Mouse (Mus musculus) liver, embryonic 15.5 days (tissue): ENCODE measurements around the gene Rassf2. TPM values are rescaled to one million over a fixed set of nuclear protein-coding genes. Genes with fewer than 3 reads are reported as not detected.
A peak's percentile ranks its signal among the peaks of the same experiment; 100 is the strongest.

Source experiments
- ATAC-seq: fragments of 200-750 bp; cut with Nextera tagmentation; 2 replicates; pipeline ENCODE4 v1.8.0; 2017; ENCODE audit warnings: moderate number of reproducible peaks, mild to moderate bottlenecking, moderate library complexity; ENCODE audit not compliant: insufficient read depth
- H3K27ac ChIP-seq: fragments of 300-500 bp; sonication (generic); replicated peaks from 2 replicates; pipeline ENCODE4 v1.5.1; 2015; ENCODE audit warnings: mild to moderate bottlenecking, inconsistent platforms
- H3K27me3 ChIP-seq: fragments of 300-500 bp; sonication (generic); 2 replicates; pipeline ENCODE4 v1.6.1; 2015; ENCODE audit warnings: mild to moderate bottlenecking, inconsistent platforms
- H3K36me3 ChIP-seq: fragments of 300-500 bp; sonication (generic); replicated peaks from 2 replicates; pipeline ENCODE4 v1.6.1; 2015; ENCODE audit warnings: moderate library complexity, mild to moderate bottlenecking, inconsistent platforms
- H3K4me1 ChIP-seq: fragments of 300-500 bp; sonication (generic); replicated peaks from 2 replicates; pipeline ENCODE4 v1.6.1; 2015; ENCODE audit warnings: inconsistent platforms
- H3K4me2 ChIP-seq: fragments of 300-500 bp; sonication (generic); 2 replicates; pipeline ENCODE4 v1.6.1; 2015; ENCODE audit warnings: moderate library complexity, mild to moderate bottlenecking, inconsistent platforms
- H3K4me3 ChIP-seq: fragments of 300-500 bp; sonication (generic); replicated peaks from 2 replicates; pipeline ENCODE4 v1.5.1; 2015; ENCODE audit warnings: mild to moderate bottlenecking, inconsistent platforms
- H3K9ac ChIP-seq: fragments of 300-500 bp; sonication (generic); 2 replicates; pipeline ENCODE4 v1.6.1; 2015; ENCODE audit warnings: moderate library complexity, mild to moderate bottlenecking, inconsistent platforms
- H3K9me3 ChIP-seq: fragments of 300-500 bp; sonication (generic); replicated peaks from 2 replicates; pipeline ENCODE4 v1.6.1; 2016; ENCODE audit warnings: inconsistent platforms
- WGBS: fragments of 180-500 bp; shearing (Covaris S2); methylation state at CpG from one replicate; pipeline ENCODE4 v1.1.7; 2015; ENCODE audit warnings: mixed read lengths; ENCODE audit not compliant: insufficient replicate concordance; 5-methylcytosine and 5-hydroxymethylcytosine counted together
- polyA plus RNA-seq: library from polyadenylated mRNA; unstranded; fragments of >200 nt; fragmentation: Nextera tagmentation; extraction: Ambion mirVana; gene quantifications from 2 replicates; pipeline ENCODE4 v1.2.1, GENCODE M21; 2015

The Rassf2 gene
- polyA plus RNA-seq, 1 experiment from 2014 or later, result 2.9 TPM

DNA sequence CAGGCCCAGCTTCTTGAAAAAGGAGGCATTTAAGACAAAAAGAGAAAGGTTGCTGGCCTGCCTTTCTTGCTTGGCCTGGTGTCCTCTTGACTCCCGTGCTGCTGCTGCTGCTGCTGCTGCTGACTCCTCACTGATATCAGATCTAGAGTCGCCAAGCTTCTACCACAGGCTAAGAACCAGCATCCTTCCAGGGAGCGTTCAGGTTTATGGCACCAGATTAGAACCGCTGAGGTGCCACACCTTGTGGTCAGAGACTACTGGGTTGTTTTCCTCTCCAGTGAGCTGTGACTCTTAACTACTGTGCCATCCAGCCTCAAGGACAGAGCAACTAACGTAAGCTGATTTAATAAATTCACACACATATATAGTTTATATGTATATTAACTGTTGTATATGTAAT is 21.7 kb upstream of the Rassf2 start:
- H3K9ac ChIP-seq, result no peak overlapping the region
- 27% methylated on average over 5 of the region's 5 CpGs for WGBS
- peaks cover 5% of the 10 kb centered on the region for H3K36me3 ChIP-seq
- no peak; the same call in 1 of the 2 replicates for ATAC-seq
- H3K27me3 ChIP-seq, result no peaks in the 10 kb centered on the region
- no peak overlapping the region for H3K4me3 ChIP-seq
- no peak overlapping the region for H3K27ac ChIP-seq
- H3K9me3 ChIP-seq, result no peaks in the 10 kb centered on the region
- H3K4me2 ChIP-seq, result no peak overlapping the region
- peaks cover 18% of the 10 kb centered on the region; the same call in 1 of the 2 replicates for H3K4me1 ChIP-seq

DNA sequence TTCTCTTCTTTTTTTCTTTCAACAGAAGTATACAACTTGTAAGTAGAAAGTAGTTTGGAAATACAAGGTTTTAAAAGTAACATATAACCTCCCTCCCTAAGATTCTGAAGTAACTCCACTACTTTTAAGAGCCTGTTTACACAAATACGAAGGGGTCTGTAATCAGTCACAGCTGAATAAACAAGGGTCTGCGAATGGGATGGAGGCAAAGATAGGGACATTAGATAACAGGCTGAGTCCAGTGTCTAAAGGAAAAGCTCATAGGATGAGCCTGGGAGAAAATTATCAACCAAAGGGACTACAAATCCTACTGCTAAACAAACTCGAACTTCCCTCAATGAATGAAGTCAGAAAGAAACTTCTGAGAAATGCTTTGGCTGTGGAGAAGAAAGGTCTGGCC is 19.9 kb upstream of the Rassf2 start:
- H3K4me1 ChIP-seq, result peaks cover 18% of the 10 kb centered on the region; the same call in 1 of the 2 replicates
- no peak overlapping the region for H3K4me2 ChIP-seq
- H3K27ac ChIP-seq, result no peak overlapping the region
- no peak overlapping the region for H3K9ac ChIP-seq
- H3K36me3 ChIP-seq, result no peaks in the 10 kb centered on the region
- 33% methylated on average over 3 of the region's 3 CpGs for WGBS
- ATAC-seq, result no peak
- H3K27me3 ChIP-seq, result no peaks in the 10 kb centered on the region
- H3K4me3 ChIP-seq, result no peak overlapping the region
- no peaks in the 10 kb centered on the region for H3K9me3 ChIP-seq

DNA sequence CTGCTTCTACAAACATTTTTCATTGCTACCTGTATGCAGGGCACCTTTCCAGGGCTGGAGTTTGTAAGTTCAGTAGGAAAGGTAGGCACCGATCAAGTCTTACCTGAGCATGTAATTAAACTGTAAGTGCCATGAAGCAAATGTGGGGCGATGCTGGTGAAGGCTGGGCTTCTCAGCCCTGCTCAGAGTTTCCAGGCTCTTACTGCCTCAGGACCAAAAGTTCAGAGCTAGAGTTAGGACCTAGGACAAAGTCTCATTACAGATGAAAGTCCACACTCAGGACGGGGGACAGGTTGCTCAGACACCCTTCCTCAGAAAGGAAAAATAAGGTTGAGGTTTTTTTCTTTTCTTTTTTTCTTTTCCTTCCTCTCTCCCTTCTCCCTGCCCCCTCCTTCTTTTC is 19.4 kb upstream of the Rassf2 start:
- H3K4me1 ChIP-seq, result peaks cover 18% of the 10 kb centered on the region; the same call in 1 of the 2 replicates
- no peak overlapping the region for H3K9ac ChIP-seq
- ATAC-seq, result no peak
- WGBS, result 65% methylated on average over 3 of the region's 3 CpGs
- H3K36me3 ChIP-seq, result no peaks in the 10 kb centered on the region
- no peak overlapping the region for H3K4me3 ChIP-seq
- no peaks in the 10 kb centered on the region for H3K9me3 ChIP-seq
- no peak overlapping the region for H3K4me2 ChIP-seq
- H3K27me3 ChIP-seq, result no peaks in the 10 kb centered on the region
- no peak overlapping the region for H3K27ac ChIP-seq

DNA sequence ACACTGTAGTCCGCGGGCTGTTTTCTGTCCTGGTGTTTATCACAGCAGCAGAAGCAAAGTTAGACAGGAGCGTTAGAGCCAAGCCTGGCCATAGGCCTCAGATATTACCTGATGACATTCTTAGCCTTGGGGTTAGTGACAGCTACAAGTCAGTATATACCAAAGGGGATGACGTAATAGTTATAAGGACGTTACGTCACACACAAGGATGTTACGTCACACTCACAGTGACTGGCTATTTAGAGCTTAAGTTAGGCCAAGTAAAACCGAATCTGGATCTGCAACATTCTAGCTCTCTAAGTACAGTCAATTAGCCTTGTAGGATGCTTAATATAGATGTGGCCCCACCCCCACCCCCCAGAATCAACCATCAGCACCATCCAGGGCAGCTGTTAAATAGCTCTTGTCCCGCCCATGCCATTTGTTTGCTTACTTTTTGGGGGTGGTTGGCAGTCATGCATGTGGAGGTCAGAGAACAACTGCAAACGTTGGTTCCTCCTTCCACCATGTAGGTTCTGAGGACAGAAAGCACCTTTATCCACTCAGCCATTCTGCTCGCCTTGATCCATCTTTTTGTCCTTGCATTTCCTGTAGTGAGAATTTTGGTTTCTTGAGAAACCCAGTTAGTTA is 18.2 kb upstream of the Rassf2 start:
- no peak overlapping the region for H3K4me2 ChIP-seq
- H3K4me3 ChIP-seq, result no peak overlapping the region
- 69% methylated on average over 11 of the region's 11 CpGs for WGBS
- ATAC-seq, result no peak
- H3K9me3 ChIP-seq, result no peaks in the 10 kb centered on the region
- no peaks in the 10 kb centered on the region for H3K27me3 ChIP-seq
- no peak overlapping the region for H3K27ac ChIP-seq
- peaks cover 18% of the 10 kb centered on the region; the same call in 1 of the 2 replicates for H3K4me1 ChIP-seq
- H3K36me3 ChIP-seq, result no peaks in the 10 kb centered on the region
- H3K9ac ChIP-seq, result no peak overlapping the region

DNA sequence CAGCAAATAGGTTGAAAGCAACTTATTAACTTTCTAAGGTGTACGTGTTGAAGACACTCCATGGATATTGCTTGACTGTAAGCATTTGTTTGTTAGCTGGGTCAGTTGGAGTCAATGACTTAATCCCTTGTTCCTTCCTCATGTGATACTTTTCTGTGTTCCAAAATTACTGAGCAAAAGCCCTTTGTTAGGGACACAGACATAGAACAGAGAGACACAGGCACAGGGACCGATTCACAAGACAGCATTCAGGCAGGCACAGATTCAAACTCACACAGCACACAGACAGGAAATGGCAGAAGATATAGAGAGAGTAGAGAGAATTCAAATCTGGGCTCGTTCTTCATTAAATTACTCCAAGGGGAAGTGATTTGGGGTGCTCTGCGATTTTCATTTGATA is 17.3 kb upstream of the Rassf2 start:
- Histone ChIP-seq H3K36me3 (no peaks in the 10 kb centered on the region), H3K27me3 (no peaks in the 10 kb centered on the region), H3K9me3 (no peaks in the 10 kb centered on the region), H3K9ac (no peak overlapping the region), H3K27ac (no peak overlapping the region), H3K4me3 (no peak overlapping the region), H3K4me2 (no peak overlapping the region), H3K4me1 (peaks cover 18% of the 10 kb centered on the region; the same call in 1 of the 2 replicates)
- WGBS, result 54% methylated on average over 4 of the region's 4 CpGs
- ATAC-seq, result no peak

DNA sequence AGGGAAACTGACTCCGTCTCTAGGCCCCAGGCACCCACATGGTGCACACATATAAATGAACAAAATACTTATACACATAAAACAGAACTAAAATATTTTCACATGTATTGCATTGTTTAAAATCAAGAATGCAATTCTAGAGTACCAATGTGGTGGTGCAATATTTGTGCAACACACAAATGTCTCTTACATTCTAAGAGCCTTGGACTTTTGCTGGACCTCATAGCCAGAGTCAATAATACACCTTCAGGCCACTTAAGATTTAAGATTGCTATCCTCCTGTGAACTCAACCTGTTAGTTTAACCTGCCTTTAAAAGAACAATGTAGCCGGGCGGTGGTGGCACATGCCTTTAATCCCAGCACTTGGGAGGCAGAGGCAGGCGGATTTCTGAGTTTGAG is 16.6 kb upstream of the Rassf2 start:
- no peak for ATAC-seq
- WGBS, result 76% methylated on average over 4 of the region's 4 CpGs
- H3K4me3 ChIP-seq, result no peak overlapping the region
- no peaks in the 10 kb centered on the region for H3K36me3 ChIP-seq
- peaks cover 17% of the 10 kb centered on the region; the same call in 1 of the 2 replicates for H3K4me1 ChIP-seq
- no peak overlapping the region for H3K4me2 ChIP-seq
- H3K27me3 ChIP-seq, result no peaks in the 10 kb centered on the region
- H3K9me3 ChIP-seq, result no peaks in the 10 kb centered on the region
- H3K9ac ChIP-seq, result no peak overlapping the region
- H3K27ac ChIP-seq, result no peak overlapping the region

DNA sequence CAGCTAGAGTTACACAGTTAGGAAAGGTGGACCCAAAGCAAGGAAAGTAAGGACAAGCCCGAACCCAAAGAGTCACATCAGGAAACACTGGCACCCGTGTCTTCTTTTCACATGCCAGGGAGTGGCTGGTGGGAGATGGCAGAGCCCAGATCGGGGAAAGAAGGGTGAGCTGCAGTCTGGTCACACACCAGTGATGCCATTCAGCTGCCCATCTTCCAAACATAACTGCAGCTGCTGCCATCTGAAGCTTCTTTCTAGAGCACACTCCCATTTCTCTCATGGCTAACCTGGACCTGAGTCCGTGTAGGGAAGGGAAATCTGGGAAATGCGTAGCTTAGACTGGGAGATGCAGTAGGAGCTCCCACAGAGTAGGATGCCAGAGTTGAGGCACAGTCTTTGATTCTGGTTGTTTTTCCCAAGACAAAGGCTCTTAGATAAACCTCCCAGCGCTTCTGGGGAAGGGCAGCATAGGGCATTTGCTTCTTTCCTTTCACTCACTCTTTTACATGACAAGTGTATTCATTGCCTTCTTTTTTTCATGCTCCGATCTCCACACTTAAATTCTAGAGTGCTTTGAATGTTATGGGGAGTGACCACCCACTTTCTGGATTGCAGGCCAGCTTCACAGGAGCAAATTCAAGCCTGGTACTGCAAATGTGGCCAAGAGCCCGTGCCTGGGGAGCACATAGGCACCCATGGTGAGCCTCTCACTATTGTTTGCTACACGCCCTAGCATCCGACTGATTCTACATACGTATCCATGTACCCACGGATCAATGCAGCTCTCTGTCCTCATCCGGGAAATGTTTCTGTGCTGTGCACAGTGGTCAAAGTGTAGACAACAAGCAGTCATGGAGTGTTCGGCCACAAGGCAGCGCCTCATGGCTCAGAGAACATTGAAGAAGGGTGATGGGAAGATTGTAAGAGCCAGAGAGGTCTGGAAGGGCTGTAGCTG is 14.5 kb upstream of the Rassf2 start:
- H3K36me3 ChIP-seq, result no peaks in the 10 kb centered on the region
- no peaks in the 10 kb centered on the region for H3K9me3 ChIP-seq
- no peak overlapping the region for H3K4me3 ChIP-seq
- no peaks in the 10 kb centered on the region for H3K27me3 ChIP-seq
- ATAC-seq, result no peak
- no peak overlapping the region for H3K9ac ChIP-seq
- WGBS, result 66% methylated on average over 15 of the region's 15 CpGs
- no peak overlapping the region for H3K27ac ChIP-seq
- peaks cover 19% of the 10 kb centered on the region; the same call in 1 of the 2 replicates for H3K4me1 ChIP-seq
- H3K4me2 ChIP-seq, result no peak overlapping the region

DNA sequence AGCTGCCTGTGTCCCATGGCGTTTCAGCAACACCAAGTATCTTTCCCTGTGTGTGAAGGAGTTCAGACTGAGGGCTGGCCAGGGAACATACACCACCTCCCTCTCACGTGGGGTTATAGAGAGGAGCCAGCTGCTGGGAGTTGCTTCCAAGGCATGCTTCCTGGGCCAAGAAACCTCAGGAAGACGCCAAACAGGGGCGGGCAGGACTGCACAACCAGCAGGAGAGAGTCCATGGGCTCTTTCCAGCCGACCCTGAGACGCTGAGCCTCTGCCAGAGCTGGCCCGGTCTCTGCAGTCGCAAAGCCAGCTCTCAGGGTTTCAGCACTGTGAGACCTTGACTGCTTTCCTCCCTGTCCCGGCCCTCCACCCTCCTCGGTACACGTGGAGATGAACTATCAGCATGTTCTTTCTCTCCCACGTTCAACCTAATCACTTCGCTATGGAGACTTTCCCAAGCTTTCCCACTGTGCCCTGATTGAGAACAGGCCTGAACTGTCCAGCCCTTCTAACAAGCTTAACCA is 13.1 kb upstream of the Rassf2 start:
- H3K27ac ChIP-seq, result no peak overlapping the region
- H3K9ac ChIP-seq, result no peak overlapping the region
- H3K9me3 ChIP-seq, result no peaks in the 10 kb centered on the region
- ATAC-seq, result no peak
- no peak overlapping the region for H3K4me3 ChIP-seq
- H3K4me1 ChIP-seq, result peaks cover 9% of the 10 kb centered on the region; the same call in 1 of the 2 replicates
- H3K36me3 ChIP-seq, result no peaks in the 10 kb centered on the region
- no peak overlapping the region for H3K4me2 ChIP-seq
- no peaks in the 10 kb centered on the region for H3K27me3 ChIP-seq
- WGBS, result 55% methylated on average over 13 of the region's 13 CpGs

DNA sequence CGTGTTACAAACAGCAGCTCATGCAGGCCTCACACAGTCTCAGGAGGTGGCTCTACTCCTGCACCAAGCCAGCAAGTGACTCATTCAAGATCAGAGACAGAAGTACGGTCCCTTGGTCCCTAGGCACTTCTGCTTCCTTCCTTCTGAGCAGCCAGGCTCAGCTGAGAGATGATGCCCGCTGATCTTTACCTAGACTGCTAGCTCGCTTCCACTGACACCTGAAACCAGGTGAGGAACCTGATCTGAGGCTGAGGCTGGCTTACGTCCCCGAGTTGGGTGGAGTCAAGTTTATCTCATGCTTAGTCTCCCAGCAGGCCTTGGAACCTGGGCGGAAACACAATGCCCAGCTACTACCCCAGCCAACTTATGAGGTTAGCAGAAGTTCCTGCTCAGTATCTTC is 9.8 kb upstream of the Rassf2 start:
- no peaks in the 10 kb centered on the region for H3K36me3 ChIP-seq
- no peak overlapping the region for H3K27ac ChIP-seq
- H3K27me3 ChIP-seq, result no peaks in the 10 kb centered on the region
- 22% methylated on average over 7 of the region's 7 CpGs for WGBS
- H3K4me1 ChIP-seq, result peaks cover 16% of the 10 kb centered on the region
- no peak for ATAC-seq
- no peaks in the 10 kb centered on the region for H3K9me3 ChIP-seq
- no peak overlapping the region for H3K9ac ChIP-seq
- H3K4me2 ChIP-seq, result no peak overlapping the region
- no peak overlapping the region for H3K4me3 ChIP-seq

DNA sequence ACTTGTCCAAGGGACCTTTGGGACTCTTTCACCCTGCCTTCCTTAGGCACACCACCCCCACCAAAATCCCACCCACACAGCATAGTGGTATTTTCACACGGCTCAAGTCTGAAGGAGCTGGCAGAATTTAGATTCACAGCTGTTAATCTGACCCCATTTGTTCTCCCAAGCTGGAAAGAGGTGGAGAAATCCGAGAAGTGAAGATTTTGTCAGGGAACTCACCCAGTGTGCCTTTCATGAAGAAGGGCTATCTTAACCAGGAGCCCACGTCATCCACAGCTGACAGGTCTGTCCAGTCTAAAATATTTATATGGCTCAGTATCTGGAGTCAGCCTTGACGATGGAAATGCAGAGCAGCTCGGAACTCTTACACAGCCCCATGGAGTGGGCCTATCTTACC is 6.3 kb upstream of the Rassf2 start:
- Histone ChIP-seq H3K9me3 (no peaks in the 10 kb centered on the region), H3K36me3 (no peaks in the 10 kb centered on the region), H3K9ac (no peak overlapping the region), H3K27me3 (peaks cover 4% of the 10 kb centered on the region), H3K4me3 (no peak overlapping the region), H3K4me1 (peaks cover 34% of the 10 kb centered on the region), H3K27ac (no peak overlapping the region), H3K4me2 (no peak overlapping the region)
- ATAC-seq, result no peak
- WGBS, result 65% methylated on average over 5 of the region's 5 CpGs

DNA sequence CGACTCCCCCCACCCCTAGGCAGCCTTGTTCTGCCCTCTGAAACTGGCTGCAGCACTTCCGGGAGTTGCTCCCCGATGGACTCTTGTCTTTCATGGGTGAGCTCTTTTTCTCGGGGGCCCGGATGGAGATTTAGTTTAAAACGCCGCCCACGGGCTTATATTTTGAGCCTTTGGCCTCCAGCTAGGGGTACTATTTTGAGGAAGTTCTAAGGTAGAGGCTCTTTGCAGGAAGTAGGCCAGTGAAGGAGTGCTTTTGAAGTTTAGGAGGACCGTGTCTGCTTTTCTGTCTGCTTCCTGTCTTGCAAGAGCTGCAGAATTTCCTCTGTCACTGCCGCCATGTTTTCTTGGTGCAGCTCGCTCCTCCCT is 5.4 kb upstream of the Rassf2 start:
- Histone ChIP-seq H3K27me3 (peaks cover 13% of the 10 kb centered on the region), H3K9me3 (no peaks in the 10 kb centered on the region), H3K27ac (peak overlapping the region; percentile 9; the same call in 1 of the 2 replicates), H3K4me1 (peaks cover 42% of the 10 kb centered on the region), H3K36me3 (no peaks in the 10 kb centered on the region), H3K4me2 (no peak overlapping the region), H3K4me3 (no peak overlapping the region), H3K9ac (no peak overlapping the region)
- 27% methylated on average over 11 of the region's 11 CpGs for WGBS
- ATAC-seq, result no peak
